Mouse (Mus musculus) gastrocnemius, postnatal 14 days (tissue): ENCODE results near the gene Pak3. TPM values are rescaled to one million over a fixed set of nuclear protein-coding genes. Genes with fewer than 3 reads are reported as not detected.

Experiments used
- microRNA-seq, 2 experiments: library from miRNA; unstranded; fragments of <30 nt; microRNA quantifications; one replicate each; pipeline ENCODE4 v1.2.0; 2021
- total RNA-seq, 2 experiments: library from RNA; stranded (reverse); gene quantifications; 2 replicates each; pipeline ENCODE4 v1.2.3; 2021

Gene Pak3
- total RNA-seq, 2 experiments from 2014 or later = 2.3 TPM

Small RNA genes within 50 kb of the gene (microRNA-seq; reads per million reads assigned to microRNA genes)
- 0 to 0.64 reads per million in 2 experiments for gene Gm47298

Other genes starting within 250 kb of the Pak3 start
- 1 to 10 TPM; 2.6 to 5.1 TPM for gene Chrdl1, start 124.3 kb upstream of the Pak3 start, total RNA-seq